ENCODE assay signal across 8 mouse cellular contexts in genomic region chr2:118486933-118487332, GRCm38 (mm10). TPM values are rescaled to one million over a fixed set of nuclear protein-coding genes. Genes with fewer than 3 reads are reported as not detected.
DNase-seq lines count a peak whose midpoint lies in the region; ATAC-seq and TF ChIP-seq lines count a peak whose summit lies in the region.

No protein-coding gene starts in this region.

- peak; percentile 84 to 89 for DNase-seq in CD8-positive naive resting alpha-beta T cell, adult 2 months (ENCODE audit: low read depth in 2 of 2, low spot score in 2 of 2)
- DNase-seq in adrenal gland, postnatal 4 days (ENCODE audit: low spot score in 2 of 2): peak; percentile 77 to 80
- peak; percentile 86 to 93 for DNase-seq in heart, postnatal 14 days
- peak; percentile 38 to 83 for DNase-seq in layer of hippocampus, adult 2 months (ENCODE audit: low spot score in 2 of 2)
- DNase-seq in ovary, postnatal 36 days (ENCODE audit: low spot score): peak; percentile 81
- DNase-seq in thymus, postnatal 25 days: peak; percentile 93

- 18% methylated on average over 12 of the region's 12 CpGs for WGBS in lung, embryonic 16.5 days

- peaks cover 22% of the 10 kb centered on the region for H3K4me1 ChIP-seq in lung, embryonic 16.5 days (replicated peaks; ENCODE audit: control insufficient read depth, insufficient read depth, low read length)

- ATAC-seq in erythroblast, adult 5-6 weeks (replicated peaks; ENCODE audit: low FRiP score, poor library complexity, severe bottlenecking): peak; percentile 84
- ATAC-seq in lung, embryonic 16.5 days (ENCODE audit: low read depth): 0 out of 2 replicates have a peak, but pooled peaks have one; percentile 24

- H3K27ac ChIP-seq in layer of hippocampus, adult 2 months: no peak overlapping the region
- no peak overlapping the region for H3K27ac ChIP-seq in lung, embryonic 16.5 days (ENCODE audit: low read length)

- intact Hi-C loops in heart, postnatal 14 days (cut with DNase I): loop anchor here (1.0 to 5.0 kb wide), 5 partner anchors 58 to 395 kb away; partner anchors contain the start of gene Bmf

- H3K9ac ChIP-seq in lung, embryonic 16.5 days (ENCODE audit: low read length): no peak overlapping the region

- H3K4me3 ChIP-seq in layer of hippocampus, adult 2 months: no peak overlapping the region
- no peak overlapping the region for H3K4me3 ChIP-seq in lung, embryonic 16.5 days (ENCODE audit: low read length)

- H3K36me3 ChIP-seq in lung, embryonic 16.5 days (ENCODE audit: control insufficient read depth, insufficient read depth, low read length): no peaks in the 10 kb centered on the region

- peak; percentile 100 for TF ChIP-seq CTCF in layer of hippocampus, adult 2 months (conservative IDR thresholded peaks at IDR 0.05)

- H3K9me3 ChIP-seq in lung, embryonic 16.5 days (ENCODE audit: control insufficient read depth, low read length): peaks cover 3% of the 10 kb centered on the region

- H3K4me2 ChIP-seq in lung, embryonic 16.5 days (ENCODE audit: low read depth, low read length): no peak overlapping the region

- H3K27me3 ChIP-seq in lung, embryonic 16.5 days (ENCODE audit: control insufficient read depth, insufficient read depth, low read depth, low read length): no peaks in the 10 kb centered on the region

RNA-seq across cellular contexts. Expression of gene Srp14, which starts 7.4 kb away (rescaled TPM):
- total RNA-seq in adrenal gland, postnatal 4 days (2021): 100 to 1,000 TPM; 143 to 152 TPM
- 39.8 and 109 TPM in 2 replicates for total RNA-seq in erythroblast, adult 5-6 weeks (2015; ENCODE audit: low replicate concordance)
- total RNA-seq in erythroblast, adult 5-6 weeks (2017; ENCODE audit: low replicate concordance): 61.2 and 71.2 TPM in 2 replicates
- total RNA-seq in heart, postnatal 14 days (2021): 100 to 1,000 TPM; 113 to 115 TPM
- total RNA-seq in layer of hippocampus, adult 2 months (2021): 100 to 1,000 TPM; 181 TPM
- polyA plus RNA-seq in lung, embryonic 16.5 days (2015; fragmentation: Nextera tagmentation; extraction: Ambion mirVana): 250 and 281 TPM in 2 replicates
